Mouse (Mus musculus) neural tube, embryonic 12.5 days (tissue): ENCODE measurements around the gene Parva. TPM values are rescaled to one million over a fixed set of nuclear protein-coding genes. Genes with fewer than 3 reads are reported as not detected.

Experiments
- ATAC-seq: fragments of 200-750 bp; cut with Nextera tagmentation; 2 replicates; pipeline ENCODE4 v1.8.0; 2017; ENCODE audit warnings: low read depth, mild to moderate bottlenecking, moderate TSS enrichment, moderate library complexity; ENCODE audit not compliant: low FRiP score
- H3K27ac ChIP-seq: fragments of 300-500 bp; sonication (generic); 2 replicates; pipeline ENCODE4 v1.5.1; 2016
- H3K27me3 ChIP-seq: fragments of 300-500 bp; sonication (generic); replicated peaks from 2 replicates; pipeline ENCODE4 v1.6.1; 2016; ENCODE audit warnings: mild to moderate bottlenecking
- H3K36me3 ChIP-seq: fragments of 300-500 bp; sonication (generic); 2 replicates; pipeline ENCODE4 v1.6.1; 2016; ENCODE audit warnings: mild to moderate bottlenecking
- H3K4me1 ChIP-seq: fragments of 300-500 bp; sonication (generic); 2 replicates; pipeline ENCODE4 v1.6.1; 2016
- H3K4me2 ChIP-seq: fragments of 300-500 bp; sonication (generic); replicated peaks from 2 replicates; pipeline ENCODE4 v1.6.1; 2016; ENCODE audit warnings: mild to moderate bottlenecking
- H3K4me3 ChIP-seq: fragments of 300-500 bp; sonication (generic); 2 replicates; pipeline ENCODE4 v1.5.1; 2016
- H3K9ac ChIP-seq: fragments of 300-500 bp; sonication (generic); 2 replicates; pipeline ENCODE4 v1.6.1; 2016; ENCODE audit warnings: mild to moderate bottlenecking
- H3K9me3 ChIP-seq: fragments of 300-500 bp; sonication (generic); 2 replicates; pipeline ENCODE4 v1.6.1; 2016; ENCODE audit warnings: mild to moderate bottlenecking
- WGBS: fragments of 180-500 bp; shearing (Covaris S2); methylation state at CpG from one replicate; pipeline ENCODE4 v1.1.7; 2016; 5-methylcytosine and 5-hydroxymethylcytosine counted together
- polyA plus RNA-seq: library from polyadenylated mRNA; unstranded; fragments of >200 nt; fragmentation: Nextera tagmentation; extraction: Ambion mirVana; gene quantifications from 2 replicates; pipeline ENCODE4 v1.2.1, GENCODE M21; 2016

Gene Parva
- polyA plus RNA-seq, 1 experiment from 2014 or later: 50.7 TPM

DNA sequence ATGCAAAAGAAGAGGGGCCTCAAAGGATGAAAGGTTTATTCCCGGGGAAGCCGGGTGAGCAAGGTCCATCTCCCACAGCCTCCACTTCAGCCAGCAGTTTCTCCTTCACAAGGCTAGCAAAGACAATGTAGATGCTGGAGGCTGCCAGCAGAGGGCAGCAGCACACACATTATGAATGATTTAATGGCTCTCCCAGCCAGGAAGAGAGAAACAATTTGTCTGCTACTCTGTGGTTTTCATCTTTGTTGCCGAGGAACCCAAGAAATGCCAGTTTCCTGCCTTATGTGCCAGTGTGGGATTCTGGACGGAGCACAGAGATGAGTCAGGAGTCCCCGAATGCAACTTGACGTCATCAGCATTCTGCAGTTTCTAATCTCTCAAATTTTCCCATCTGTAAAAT is 27.1 kb upstream of the Parva start:
- H3K9ac ChIP-seq: no peak overlapping the region
- H3K36me3 ChIP-seq: no peaks in the 10 kb centered on the region
- H3K9me3 ChIP-seq: no peaks in the 10 kb centered on the region
- no peak overlapping the region for H3K4me2 ChIP-seq
- WGBS: 53% methylated on average over 6 of the region's 6 CpGs
- no peaks in the 10 kb centered on the region for H3K27me3 ChIP-seq
- peaks cover 12% of the 10 kb centered on the region; the same call in 1 of the 2 replicates for H3K4me1 ChIP-seq
- ATAC-seq: 0 out of 2 replicates have a peak, but pooled peaks have one; percentile 48
- H3K27ac ChIP-seq: no peak overlapping the region
- no peak overlapping the region for H3K4me3 ChIP-seq

DNA sequence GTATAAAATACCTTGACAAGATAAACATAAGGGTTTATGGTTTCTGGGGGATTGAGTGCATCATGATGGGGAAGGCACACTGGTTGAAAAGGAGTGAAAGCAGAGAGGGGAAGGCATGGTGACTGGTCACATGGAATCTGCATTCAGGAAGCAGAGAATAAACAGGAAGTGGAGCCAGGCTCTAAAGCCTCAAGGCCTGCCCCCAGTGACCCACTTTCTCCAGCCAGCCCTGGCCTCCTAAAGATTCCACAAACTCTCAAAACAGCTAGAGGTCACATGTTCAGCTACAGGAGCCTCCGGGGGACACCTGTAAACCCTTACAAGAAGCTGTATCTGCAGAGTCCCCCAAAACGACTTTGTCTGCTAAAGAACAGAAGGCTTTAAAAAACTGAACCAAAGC is 22.2 kb upstream of the Parva start:
- no peaks in the 10 kb centered on the region for H3K36me3 ChIP-seq

DNA sequence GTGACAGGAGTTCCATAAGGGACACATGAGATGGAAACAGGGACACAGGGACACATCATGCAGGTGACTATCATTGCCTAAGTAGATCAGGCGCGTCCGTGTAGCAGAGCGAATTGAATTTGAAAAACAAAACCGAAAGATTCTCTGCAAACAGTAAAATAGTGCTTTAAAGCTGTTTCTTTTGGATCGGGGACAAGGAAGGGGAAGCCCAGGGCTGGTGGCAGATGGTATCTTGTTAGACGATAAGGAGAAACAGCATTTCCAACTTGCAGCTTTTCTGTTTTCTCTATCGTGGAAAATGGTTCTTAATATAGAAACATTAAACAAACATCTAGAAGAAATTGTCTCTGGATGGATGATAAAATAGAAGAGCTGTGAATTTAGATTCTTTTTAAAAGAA is 21.7 kb upstream of the Parva start:
- no peak for ATAC-seq
- Histone ChIP-seq H3K27ac (no peak overlapping the region), H3K4me1 (no peaks in the 10 kb centered on the region), H3K27me3 (no peaks in the 10 kb centered on the region), H3K9ac (no peak overlapping the region), H3K4me2 (no peak overlapping the region), H3K4me3 (no peak overlapping the region), H3K36me3 (no peaks in the 10 kb centered on the region), H3K9me3 (no peaks in the 10 kb centered on the region)
- 88% methylated on average over 8 of the region's 8 CpGs for WGBS

More for the DNA sequence above, 22.2 kb upstream of the Parva start:
- Histone ChIP-seq H3K9ac (no peak overlapping the region), H3K4me2 (no peak overlapping the region), H3K4me3 (no peak overlapping the region), H3K9me3 (no peaks in the 10 kb centered on the region), H3K27ac (no peak overlapping the region), H3K27me3 (no peaks in the 10 kb centered on the region), H3K4me1 (no peaks in the 10 kb centered on the region)
- 79% methylated on average over 2 of the region's 2 CpGs for WGBS
- ATAC-seq: no peak

DNA sequence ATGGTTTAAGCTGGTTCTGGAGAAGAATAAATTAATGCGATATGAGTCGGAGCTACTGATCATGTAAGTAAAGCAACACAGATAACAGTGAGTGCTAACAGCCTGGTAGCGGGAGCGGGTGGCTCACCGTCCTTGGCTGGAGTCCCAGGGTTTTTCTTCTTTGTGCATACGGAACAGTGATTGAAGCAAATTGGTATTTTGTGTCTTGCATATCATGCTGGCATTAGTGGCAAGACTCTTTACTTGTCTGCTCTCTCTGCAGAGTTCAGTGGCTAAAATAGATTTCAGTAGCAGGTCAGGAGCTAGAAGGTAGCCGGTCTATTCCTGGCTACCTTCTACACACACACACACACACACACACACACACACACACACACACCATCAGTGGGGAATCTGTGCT is 19.7 kb upstream of the Parva start:
- Histone ChIP-seq H3K9ac (no peak overlapping the region), H3K9me3 (no peaks in the 10 kb centered on the region), H3K4me1 (no peaks in the 10 kb centered on the region), H3K4me2 (no peak overlapping the region), H3K27ac (no peak overlapping the region), H3K36me3 (no peaks in the 10 kb centered on the region), H3K4me3 (no peak overlapping the region), H3K27me3 (no peaks in the 10 kb centered on the region)
- ATAC-seq: no peak
- 89% methylated on average over 7 of the region's 7 CpGs for WGBS

DNA sequence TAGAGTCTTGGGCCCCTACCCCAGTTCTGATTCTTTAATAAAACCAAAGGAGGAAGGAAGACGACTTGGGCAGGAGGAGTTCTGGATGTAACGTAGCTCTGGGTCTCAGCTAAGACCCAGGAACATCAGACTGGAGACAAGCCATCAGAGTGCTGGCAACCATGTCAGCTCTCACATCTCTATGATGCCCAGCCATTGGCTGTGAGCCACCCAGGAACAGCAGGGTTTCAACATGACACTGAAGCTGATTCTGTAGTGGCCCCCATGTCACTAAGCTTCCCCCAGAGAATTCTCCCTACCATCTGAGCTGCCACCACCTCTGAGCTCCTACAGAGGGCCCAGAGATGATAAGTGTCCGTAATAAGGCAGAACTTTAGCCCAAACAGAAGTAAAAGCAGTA is 17.3 kb upstream of the Parva start:
- no peaks in the 10 kb centered on the region for H3K36me3 ChIP-seq
- no peak overlapping the region for H3K4me3 ChIP-seq
- no peak for ATAC-seq
- H3K4me2 ChIP-seq: no peak overlapping the region
- no peaks in the 10 kb centered on the region for H3K27me3 ChIP-seq
- WGBS: 81% methylated on average over 3 of the region's 3 CpGs
- no peak overlapping the region for H3K9ac ChIP-seq
- no peaks in the 10 kb centered on the region for H3K4me1 ChIP-seq
- H3K27ac ChIP-seq: no peak overlapping the region
- H3K9me3 ChIP-seq: no peaks in the 10 kb centered on the region

DNA sequence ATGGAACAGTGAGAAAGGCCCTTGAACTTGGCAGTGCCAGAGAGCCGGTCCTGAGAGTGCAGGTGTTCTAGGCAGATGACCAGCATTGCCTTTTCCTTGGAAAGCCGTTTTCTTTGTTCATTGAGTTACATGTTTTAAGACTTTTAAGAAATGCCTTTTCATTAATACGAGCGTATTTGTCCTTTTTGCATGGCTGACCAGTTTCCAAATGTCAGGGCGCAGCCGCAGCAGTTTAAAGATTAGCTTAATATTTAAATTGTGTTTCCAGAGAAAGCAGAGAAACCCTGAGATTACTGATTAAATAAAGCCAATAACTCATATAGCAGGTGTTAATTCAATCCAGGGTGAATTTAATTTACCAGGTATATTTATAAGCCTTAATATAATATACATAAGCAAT is 14.0 kb upstream of the Parva start:
- H3K4me2 ChIP-seq: no peak overlapping the region
- H3K9ac ChIP-seq: no peak overlapping the region
- H3K27me3 ChIP-seq: 0 out of 2 replicates have a peak, but pooled peaks cover 4% of the 10 kb centered on the region
- no peak overlapping the region for H3K27ac ChIP-seq
- ATAC-seq: no peak
- WGBS: 84% methylated on average over 6 of the region's 6 CpGs
- no peaks in the 10 kb centered on the region for H3K36me3 ChIP-seq
- H3K4me1 ChIP-seq: peaks cover 15% of the 10 kb centered on the region
- no peak overlapping the region for H3K4me3 ChIP-seq
- H3K9me3 ChIP-seq: no peaks in the 10 kb centered on the region

DNA sequence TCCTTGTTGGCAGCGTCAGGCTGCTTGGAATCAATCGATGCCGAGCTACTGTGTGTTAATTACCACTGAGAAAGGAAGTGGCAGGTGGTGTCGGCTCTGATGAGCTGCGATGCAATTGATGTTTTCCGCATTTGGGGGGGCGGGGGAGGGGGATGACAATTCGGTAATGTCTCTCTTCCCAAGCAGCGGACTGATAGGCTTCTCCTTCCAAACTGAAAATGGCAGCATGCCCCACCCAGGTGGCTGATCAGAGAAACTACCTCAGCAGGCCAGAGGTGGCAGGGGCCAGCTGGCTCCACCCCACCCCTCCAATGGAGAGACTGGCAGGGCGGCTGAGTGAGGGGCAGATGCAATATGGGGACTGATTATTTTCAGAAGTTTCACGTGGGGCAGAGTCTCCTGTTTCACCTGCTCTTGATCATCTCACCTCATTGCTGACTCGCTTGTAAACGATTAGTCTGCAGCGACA is 11.2 kb upstream of the Parva start:
- Histone ChIP-seq H3K4me2 (peak overlapping the region; percentile 47), H3K4me3 (no peak overlapping the region), H3K27me3 (0 out of 2 replicates have a peak, but pooled peaks cover 4% of the 10 kb centered on the region), H3K9me3 (no peaks in the 10 kb centered on the region), H3K36me3 (no peaks in the 10 kb centered on the region), H3K27ac (no peak overlapping the region), H3K4me1 (peaks cover 15% of the 10 kb centered on the region), H3K9ac (no peak overlapping the region)
- WGBS: 14% methylated on average over 14 of the region's 14 CpGs
- no peak for ATAC-seq

DNA sequence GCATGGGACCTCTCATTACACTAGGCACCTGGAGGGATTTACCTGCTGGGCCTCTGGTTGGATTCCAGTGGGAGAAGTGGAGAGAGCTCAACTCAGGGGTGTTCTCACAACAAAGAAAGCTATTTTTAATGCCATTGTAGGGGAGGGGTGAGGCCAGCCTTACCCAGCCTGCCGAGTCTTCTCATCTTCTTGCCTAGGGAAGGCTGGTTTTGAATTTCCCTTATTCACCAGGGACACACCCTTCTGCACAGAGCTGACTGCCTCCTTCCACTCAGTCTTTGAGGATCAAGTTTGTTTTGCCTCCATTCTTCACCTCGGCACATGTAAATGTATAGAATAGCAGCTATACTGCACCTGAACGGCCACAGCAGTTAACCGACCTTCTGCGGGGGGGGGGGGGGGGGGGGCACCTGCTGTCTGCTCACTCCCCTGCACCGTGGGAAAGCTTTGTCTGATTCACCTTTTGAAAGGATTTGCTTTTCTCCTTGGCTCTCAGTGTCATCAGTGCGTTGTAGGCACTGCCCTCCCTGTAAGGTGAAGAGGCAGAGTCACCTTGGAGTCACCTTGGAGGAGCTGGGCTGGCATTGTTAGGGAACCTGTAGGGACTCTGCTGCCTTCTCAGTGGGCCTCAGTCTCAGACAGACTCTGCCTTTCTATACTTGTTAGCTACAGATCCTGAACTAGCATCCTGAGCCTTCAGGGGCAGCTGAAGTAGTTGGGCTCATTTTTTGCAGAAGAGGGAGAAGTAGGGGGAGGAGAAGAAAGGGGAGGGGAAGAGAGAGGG is 10.4 kb upstream of the Parva start:
- H3K9me3 ChIP-seq: no peaks in the 10 kb centered on the region
- 0 out of 2 replicates have a peak, but pooled peaks cover 4% of the 10 kb centered on the region for H3K27me3 ChIP-seq
- H3K4me2 ChIP-seq: peak overlapping the region; percentile 47; the same call in 1 of the 2 replicates
- no peak overlapping the region for H3K9ac ChIP-seq
- 20% methylated on average over 7 of the region's 7 CpGs for WGBS
- H3K4me3 ChIP-seq: no peak overlapping the region
- H3K27ac ChIP-seq: no peak overlapping the region
- ATAC-seq: no peak
- H3K4me1 ChIP-seq: peaks cover 15% of the 10 kb centered on the region
- no peaks in the 10 kb centered on the region for H3K36me3 ChIP-seq

DNA sequence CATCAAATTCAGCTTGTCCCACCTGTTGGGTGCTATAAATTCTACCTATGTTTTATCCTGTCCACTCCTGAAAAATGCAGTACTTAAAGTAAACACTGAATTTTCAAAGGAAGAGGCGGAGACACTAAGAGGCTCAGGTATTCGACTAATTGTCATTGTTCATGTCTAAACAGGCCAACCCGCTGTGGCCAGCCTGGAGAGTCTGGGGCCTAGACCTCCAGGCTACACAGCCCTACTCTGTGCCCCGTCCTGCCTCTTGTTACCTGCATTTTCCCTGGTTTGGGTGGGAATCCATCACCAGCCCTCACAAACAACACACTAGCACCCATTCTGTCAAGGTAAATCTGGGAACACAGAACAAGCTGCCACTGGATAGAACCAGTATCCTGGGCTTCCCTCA is 9.7 kb upstream of the Parva start:
- no peak overlapping the region for H3K9ac ChIP-seq
- no peak overlapping the region for H3K4me3 ChIP-seq
- H3K27ac ChIP-seq: no peak overlapping the region
- H3K4me2 ChIP-seq: no peak overlapping the region
- WGBS: 69% methylated on average over 4 of the region's 4 CpGs
- ATAC-seq: no peak
- H3K4me1 ChIP-seq: peaks cover 15% of the 10 kb centered on the region
- H3K27me3 ChIP-seq: 0 out of 2 replicates have a peak, but pooled peaks cover 4% of the 10 kb centered on the region
- H3K9me3 ChIP-seq: no peaks in the 10 kb centered on the region
- H3K36me3 ChIP-seq: no peaks in the 10 kb centered on the region

DNA sequence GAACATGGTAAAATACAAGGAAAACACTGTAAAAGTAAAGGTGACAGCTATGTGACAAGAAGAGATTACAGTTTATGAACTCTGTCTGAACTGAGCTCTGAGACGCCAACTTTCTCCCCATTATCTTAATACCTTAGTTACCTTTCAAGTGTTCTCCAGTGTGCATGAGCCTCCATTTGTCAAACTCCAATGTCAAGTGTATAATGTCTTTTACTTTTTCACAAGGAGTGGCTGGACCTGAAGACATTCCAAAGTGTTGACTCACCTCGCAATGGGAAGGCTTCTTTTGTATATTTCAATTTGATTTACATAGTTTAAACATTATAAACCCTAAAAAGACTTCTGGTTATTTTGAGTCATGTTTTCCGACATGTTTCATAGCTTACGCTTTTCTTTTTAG is 3.9 kb upstream of the Parva start:
- peaks cover 14% of the 10 kb centered on the region; the same call in 1 of the 2 replicates for H3K4me1 ChIP-seq
- no peaks in the 10 kb centered on the region for H3K36me3 ChIP-seq
- no peak for ATAC-seq
- no peak overlapping the region for H3K27ac ChIP-seq
- no peak overlapping the region for H3K9ac ChIP-seq
- H3K4me3 ChIP-seq: no peak overlapping the region
- H3K27me3 ChIP-seq: 0 out of 2 replicates have a peak, but pooled peaks cover 5% of the 10 kb centered on the region
- no peaks in the 10 kb centered on the region for H3K9me3 ChIP-seq
- H3K4me2 ChIP-seq: no peak overlapping the region
- whole genome bisulfite sequencing: 88% methylated on average over 4 of the region's 4 CpGs

DNA sequence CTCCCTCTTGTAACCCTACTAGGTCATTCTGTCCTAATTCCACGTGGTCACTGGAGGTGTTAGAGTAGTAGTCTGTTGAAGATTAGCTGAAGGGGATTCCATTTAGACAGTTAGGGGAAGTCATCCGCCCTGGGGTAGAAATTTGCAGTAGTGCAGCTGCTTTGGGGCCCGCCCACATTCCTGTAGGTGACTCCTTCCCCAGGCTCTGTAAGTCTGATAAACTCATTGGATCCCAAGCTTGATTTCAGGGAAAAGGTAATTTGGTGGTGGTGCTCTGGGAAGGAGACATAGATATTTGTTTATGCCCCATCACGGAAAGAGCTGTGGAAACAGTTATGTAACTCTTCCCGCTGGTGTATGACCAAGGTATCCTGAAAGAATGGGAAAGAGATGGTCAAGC is 494 bp upstream of the Parva start:
- H3K27me3 ChIP-seq: 0 out of 2 replicates have a peak, but pooled peaks cover 5% of the 10 kb centered on the region
- H3K36me3 ChIP-seq: no peaks in the 10 kb centered on the region
- 63% methylated on average over 5 of the region's 5 CpGs for WGBS
- H3K4me1 ChIP-seq: peaks cover 15% of the 10 kb centered on the region; the same call in 1 of the 2 replicates
- H3K27ac ChIP-seq: no peak overlapping the region
- H3K4me2 ChIP-seq: peak overlapping the region; percentile 92
- no peak for ATAC-seq
- H3K9me3 ChIP-seq: no peaks in the 10 kb centered on the region
- no peak overlapping the region for H3K4me3 ChIP-seq
- no peak overlapping the region for H3K9ac ChIP-seq

DNA sequence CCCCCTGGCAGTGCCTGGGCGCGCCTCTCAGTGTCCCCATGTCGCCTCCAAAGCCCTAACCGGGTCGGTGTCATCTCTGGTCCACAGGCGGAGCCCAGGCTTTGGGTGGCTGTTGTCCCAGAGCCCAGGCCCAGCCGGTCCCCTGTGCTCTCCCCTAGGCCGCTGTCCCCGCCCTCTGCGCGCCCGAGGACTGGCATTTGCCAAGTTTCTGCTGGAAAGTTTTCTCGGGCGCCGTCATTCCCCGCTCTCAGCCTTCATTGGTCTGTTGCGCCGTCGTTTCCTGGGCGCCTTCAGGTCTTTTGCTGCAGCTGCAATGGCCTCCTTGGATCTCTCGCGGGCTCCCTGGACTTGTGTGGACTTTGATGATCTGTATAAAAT is 842 bp downstream of the Parva start:
- Histone ChIP-seq H3K27me3 (0 out of 2 replicates have a peak, but pooled peaks cover 5% of the 10 kb centered on the region), H3K4me2 (peak overlapping the region; percentile 92), H3K4me3 (peak overlapping the region; percentile 69), H3K4me1 (peaks cover 15% of the 10 kb centered on the region; the same call in 1 of the 2 replicates), H3K27ac (peak overlapping the region; percentile 68), H3K36me3 (no peaks in the 10 kb centered on the region), H3K9me3 (no peaks in the 10 kb centered on the region), H3K9ac (peak overlapping the region; percentile 86)
- ATAC-seq: peak; percentile 83
- WGBS: under 1% methylated on average over 22 of the region's 22 CpGs
